Mouse (Mus musculus) thymus, postnatal 4 days (tissue): ENCODE data around the gene Kcna5.

Experiments used
- DNase-seq: peaks from one replicate; pipeline ENCODE4 v3.0.0; 2021

The Kcna5 gene

GRCm38 (mm10) chr6:126535911-126536270 is 679 bp upstream of the Kcna5 start:
- DNase-seq: no peak

DNA sequence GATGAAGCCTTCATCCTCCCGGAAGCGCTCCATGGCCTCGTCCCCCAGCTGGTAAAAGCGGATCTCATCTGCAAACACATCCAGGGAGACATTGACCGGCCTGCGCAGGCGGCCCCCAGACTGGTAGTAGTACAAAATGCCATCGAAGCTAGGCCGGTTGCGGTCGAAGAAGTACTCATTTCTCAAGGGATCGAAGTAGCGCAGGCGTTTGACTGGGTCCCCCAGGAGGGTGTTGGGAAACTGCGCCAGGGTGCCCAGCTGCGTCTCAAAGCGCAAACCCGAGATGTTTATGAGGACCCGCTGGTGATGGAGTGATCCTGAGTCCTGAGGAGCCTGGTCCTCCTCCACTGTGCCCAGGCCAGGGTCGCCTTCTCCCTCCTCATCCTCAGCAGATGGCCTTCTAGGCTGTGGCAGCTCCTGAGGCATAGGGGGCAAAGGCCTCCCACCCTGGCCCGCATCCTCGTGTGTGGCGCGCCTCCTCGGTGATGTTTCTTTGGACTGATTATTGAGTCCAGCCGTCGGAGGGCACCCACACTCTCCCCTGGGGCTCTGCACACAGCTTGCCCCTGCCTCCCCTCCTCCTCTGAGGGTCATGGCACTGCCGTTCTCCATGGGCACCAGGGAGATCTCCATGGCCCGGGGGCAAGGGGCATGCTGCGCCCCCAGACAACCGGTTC is 543 bp downstream of the Kcna5 start:
- DNase-seq: no peak

- no peak for DNase-seq
Measured at GRCm38 (mm10) chr6:126531306-126531705, 3.9 kb downstream of the Kcna5 start.

GRCm38 (mm10) chr6:126530019-126530418 is 5.2 kb downstream of the Kcna5 start:
- DNase-seq: no peak

- no peak for DNase-seq
Measured at GRCm38 (mm10) chr6:126514720-126515119, 20.5 kb downstream of the Kcna5 start.

GRCm38 (mm10) chr6:126513714-126514248 is 21.4 kb downstream of the Kcna5 start:
- no peak for DNase-seq

GRCm38 (mm10) chr6:126513154-126513553 is 22.1 kb downstream of the Kcna5 start:
- DNase-seq: peak; percentile 13

DNA sequence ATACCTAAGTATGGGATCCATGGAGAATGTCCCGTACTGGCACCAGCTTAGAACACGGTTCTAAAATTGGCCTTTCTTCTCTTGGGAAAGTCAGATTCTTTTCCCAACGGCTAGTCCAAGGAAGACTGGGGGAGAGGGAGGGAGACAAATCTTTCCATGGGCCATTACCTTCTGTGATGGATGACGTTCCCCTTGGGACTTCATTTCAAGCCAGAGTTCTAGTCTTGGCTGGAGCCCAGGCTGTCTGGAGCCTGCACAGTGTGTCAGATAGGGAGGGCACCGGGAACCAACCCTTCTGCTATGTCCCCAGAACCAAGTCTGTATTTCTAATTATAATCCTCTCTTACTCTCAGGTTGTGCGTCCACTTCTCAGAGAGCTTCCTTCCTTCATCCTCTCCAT is 26.5 kb downstream of the Kcna5 start:
- DNase-seq: no peak

GRCm38 (mm10) chr6:126503920-126504319 is 31.3 kb downstream of the Kcna5 start:
- peak; percentile 40 for DNase-seq

DNA sequence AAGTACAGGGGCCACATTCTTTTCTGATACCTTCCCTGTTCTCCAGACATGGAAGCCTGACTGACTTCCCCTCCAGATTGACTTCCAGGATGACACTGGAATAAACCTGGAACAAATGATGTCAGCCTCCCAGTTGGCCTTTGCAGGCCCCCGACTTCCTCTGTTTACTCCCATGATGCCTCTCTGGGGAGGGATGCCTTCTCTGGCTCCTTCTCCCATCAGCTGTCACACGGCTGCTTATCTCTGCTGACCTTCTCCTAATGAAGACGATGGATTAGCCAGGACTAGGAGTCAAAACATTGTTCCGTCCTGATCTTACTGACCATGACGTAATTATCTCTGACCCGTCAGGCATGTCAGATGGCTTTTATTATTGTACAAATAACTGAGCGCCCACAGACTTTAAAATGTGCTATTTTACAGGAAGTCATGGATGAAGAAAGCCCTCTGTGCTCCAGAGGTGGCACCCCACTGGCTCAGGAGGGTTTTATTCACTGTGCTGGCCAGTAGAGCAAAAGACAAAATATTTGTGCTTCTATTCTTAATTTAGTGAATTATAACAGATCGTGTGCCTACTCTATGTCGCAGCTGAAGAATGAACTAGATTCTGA is 32.4 kb downstream of the Kcna5 start:
- DNase-seq: no peak

- no peak for DNase-seq
Measured at GRCm38 (mm10) chr6:126500985-126501384, 34.2 kb downstream of the Kcna5 start.

GRCm38 (mm10) chr6:126500088-126500487 is 35.1 kb downstream of the Kcna5 start:
- peak; percentile 73 for DNase-seq

GRCm38 (mm10) chr6:126497878-126498277 is 37.3 kb downstream of the Kcna5 start:
- peak; percentile 33 for DNase-seq

- DNase-seq: no peak
Measured at GRCm38 (mm10) chr6:126497173-126497839, 37.9 kb downstream of the Kcna5 start.

- no peak for DNase-seq
Measured at GRCm38 (mm10) chr6:126487136-126487535, 48.1 kb downstream of the Kcna5 start.

GRCm38 (mm10) chr6:126484887-126485286 is 50.3 kb downstream of the Kcna5 start:
- DNase-seq: no peak

DNA sequence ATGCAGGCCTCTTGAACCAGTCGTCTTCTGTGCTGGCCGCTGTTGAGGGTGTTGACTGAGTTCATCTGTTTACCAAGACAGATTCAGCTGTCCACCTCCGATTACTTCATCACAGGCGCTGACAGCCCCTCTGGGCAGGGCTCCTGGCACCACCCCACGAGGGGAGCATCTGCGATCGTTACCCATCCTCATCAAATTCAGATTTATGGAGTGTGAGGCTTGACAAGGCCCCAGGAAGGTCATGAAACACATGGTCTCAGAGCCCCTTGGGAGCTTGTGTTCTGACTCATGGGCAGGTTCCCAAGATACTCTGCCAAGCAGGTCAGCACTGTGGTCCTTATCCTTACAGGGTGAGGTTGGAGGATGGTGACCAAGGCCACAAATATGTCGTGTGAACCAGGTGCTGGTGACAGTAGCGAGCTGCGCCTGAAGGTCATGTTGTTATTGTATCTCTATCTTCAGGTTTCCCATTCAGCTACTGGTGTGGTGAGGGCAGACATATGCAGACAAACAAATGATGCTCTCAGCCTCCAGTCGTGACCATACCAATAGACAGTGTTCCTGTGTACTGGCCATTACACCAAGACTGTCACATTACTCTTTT is 51.8 kb downstream of the Kcna5 start:
- DNase-seq: no peak
